Mouse (Mus musculus) layer of hippocampus, adult 11-12 months (tissue): Measurements from ENCODE around the gene Fance.

Source experiments
- DNase-seq: peaks from one replicate; pipeline ENCODE4 v3.0.0; 2022; ENCODE audit warnings: low spot score

The Fance gene

DNA sequence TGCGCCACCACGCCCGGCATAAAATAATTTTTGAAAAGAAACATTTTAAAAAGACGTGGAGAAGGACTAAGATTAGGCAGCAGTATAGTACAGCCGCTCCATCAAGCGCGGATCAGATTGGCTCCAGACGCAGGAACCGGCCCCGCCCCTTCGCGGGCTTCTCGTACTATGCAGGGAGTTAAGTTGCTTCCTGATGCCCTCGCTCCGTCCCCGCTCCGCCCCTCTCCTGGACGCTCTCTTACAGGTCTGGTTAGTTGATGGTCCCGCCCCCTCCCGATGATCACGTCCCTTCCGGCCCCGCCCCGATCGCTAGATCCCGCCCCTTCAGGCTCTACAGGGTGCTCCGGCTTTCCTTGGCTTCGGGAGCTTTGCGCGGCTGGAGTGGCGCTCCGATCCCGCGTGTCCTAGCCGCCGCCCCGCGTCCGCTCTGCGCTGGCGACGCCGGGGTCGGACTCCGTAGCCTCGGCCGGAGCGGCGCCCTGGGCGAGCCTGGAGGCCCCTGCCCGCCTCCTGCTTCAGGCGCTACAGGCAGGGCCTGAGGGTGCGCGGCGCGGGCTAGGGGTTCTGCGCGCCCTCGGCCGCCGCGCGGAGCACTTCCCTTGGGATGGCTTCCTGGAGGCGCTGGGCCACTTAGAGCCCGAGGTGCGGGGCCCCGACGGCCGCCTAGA lies at the start of gene Fance:
TSS of gene Fance (plus strand) at position 308 of the 668 bp plus-strand sequence.
- DNase-seq = peak; percentile 96

- no peak for DNase-seq
Observed at GRCm38 (mm10) chr17:28267251-28267650, 46.1 kb upstream of the Fance start.

GRCm38 (mm10) chr17:28270165-28270564 lies 43.2 kb upstream of the Fance start:
- no peak for DNase-seq

GRCm38 (mm10) chr17:28271537-28272266 lies 41.6 kb upstream of the Fance start:
- DNase-seq = no peak

- no peak for DNase-seq
Observed at GRCm38 (mm10) chr17:28272281-28272680, 41.0 kb upstream of the Fance start.

GRCm38 (mm10) chr17:28272837-28273236 lies 40.5 kb upstream of the Fance start:
- DNase-seq = no peak

- no peak for DNase-seq
Observed at GRCm38 (mm10) chr17:28274739-28275138, 38.6 kb upstream of the Fance start.

- DNase-seq = no peak
Observed at GRCm38 (mm10) chr17:28277226-28277625, 36.1 kb upstream of the Fance start.

- DNase-seq = no peak
Observed at GRCm38 (mm10) chr17:28277721-28278120, 35.6 kb upstream of the Fance start.

DNA sequence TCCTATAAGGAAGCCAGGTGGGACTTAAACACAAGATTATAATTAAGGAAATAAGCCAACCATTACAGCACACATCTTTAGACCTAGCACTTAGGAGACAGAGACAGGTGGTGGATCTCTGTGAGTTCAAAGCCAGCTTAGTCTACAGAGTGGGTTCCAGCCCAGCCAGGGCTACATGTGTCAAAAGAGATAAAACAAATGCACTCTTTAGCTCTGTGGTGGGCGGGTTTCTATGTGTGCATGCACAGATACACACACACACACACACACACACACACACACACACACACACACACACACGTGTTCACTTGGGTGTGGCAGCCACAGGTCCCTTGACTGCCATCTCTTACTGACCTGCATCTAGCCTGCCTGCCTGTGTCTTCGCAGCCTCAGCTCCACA lies 35.2 kb upstream of the Fance start:
- no peak for DNase-seq

DNA sequence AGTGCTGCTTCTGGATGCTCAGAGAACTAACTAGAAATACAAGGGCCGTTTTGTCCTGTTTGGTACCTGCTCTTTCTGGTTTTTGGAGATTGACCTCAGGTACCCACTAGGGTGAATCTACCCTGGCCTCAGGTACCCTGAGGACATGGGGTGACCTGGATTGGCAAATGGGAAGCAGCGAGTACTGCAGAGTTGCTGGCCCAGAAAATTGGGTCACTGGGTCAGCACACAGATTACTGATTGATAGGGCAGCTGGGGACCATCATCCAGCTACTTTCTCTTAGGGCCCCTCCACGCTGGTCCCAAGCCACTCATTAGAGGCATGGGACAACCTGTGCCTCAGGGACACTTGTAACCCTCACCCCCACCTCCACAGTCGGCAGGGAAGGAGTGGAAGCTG lies 34.1 kb upstream of the Fance start:
- DNase-seq = no peak

DNA sequence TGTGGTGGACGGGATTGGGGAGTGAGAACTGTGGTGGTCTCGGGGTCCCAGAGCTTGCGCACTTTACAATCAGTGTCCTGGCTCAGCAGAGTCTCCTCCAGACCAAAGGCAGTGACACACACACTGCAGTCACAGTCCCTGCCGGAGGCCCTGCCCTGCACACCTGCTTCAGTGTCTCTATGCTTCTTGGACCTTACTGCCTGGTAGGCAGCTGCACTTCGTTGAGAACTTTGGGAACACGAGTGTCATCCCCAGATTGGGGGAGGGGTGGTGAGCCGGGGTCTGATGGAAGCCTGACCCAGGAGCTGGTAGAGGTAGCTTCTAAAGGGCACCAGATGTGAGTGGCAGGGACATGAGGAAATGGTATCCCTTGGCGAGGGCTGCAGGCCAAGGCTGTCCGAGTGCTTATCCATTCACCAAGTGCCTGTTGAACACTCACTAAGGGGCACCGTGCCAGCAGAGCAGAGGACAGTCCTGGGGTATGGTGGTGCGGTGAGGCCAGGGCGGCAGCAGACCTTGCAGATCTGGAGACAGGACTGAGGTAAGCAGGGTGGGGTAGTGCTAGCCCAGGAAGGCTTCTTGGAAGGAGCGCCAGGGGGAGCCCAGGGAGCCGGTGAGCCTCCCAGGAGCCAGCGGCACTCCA lies 33.4 kb upstream of the Fance start:
- no peak for DNase-seq

DNA sequence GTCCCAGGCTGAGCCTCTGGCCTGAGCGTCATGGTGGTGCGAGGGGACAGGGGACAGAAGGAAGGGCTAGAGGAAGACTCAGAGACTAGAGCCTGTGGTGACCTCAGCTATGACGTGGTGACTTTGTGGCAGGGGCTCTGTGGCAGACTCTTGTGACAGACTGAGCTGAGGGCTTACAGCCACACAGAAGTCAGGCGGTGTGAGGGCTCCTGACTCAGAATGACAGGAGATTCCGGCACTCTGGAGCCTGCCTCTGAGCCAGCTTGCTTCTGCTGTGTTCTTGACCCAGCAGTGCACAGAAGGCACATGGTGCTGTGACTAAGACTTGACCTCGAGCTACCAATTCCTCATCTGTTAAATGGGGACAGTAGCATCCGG lies 32.9 kb upstream of the Fance start:
- no peak for DNase-seq

DNA sequence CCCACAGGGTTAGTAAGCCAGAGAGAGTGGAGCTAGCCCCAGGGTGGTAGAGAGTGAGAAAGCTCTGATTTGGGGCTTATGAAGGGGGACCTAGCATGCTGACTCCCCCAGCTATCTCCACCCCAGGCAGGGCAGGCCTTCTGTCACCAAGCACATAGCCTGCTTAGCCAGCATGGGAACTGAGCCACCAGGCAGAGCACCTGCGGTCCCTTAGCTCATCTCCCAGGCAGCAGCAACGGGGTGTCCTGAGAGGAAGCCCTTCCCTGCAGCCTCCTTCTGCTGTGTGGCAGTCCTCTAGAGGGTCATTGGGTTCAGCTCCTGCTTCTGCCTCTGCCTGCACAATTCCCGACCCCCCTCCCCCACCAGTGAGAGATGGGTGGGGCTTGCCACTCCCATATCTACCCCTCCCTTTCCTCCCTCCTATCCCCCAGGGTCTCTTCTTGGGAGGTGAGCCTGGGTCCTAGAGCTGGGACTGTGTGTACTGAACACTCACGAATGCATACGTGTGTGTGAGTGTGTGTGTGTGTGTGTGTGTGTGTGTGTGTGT lies 32.4 kb upstream of the Fance start:
- DNase-seq = no peak

GRCm38 (mm10) chr17:28281866-28282441 lies 31.4 kb upstream of the Fance start:
- no peak for DNase-seq

GRCm38 (mm10) chr17:28283199-28283598 lies 30.1 kb upstream of the Fance start:
- DNase-seq = no peak

DNA sequence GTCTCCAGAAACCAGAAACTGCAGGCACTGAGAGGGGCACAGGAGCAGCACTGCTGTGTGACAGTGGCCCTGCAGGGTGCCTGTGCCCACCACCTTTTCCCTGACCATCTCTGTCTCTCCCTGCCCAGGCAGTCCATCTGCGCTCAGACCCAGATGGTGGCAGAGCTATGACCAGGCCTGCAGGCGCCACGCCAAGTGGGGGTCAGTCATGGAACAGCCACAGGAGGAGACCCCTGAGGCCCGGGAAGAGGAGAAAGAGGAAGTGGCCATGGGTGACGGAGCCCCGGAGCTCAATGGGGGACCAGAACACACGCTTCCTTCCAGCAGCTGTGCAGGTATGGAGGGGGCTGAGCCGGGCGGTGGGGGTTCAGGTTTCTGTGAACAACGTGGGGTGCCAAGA lies 27.2 kb upstream of the Fance start:
- DNase-seq = no peak

DNA sequence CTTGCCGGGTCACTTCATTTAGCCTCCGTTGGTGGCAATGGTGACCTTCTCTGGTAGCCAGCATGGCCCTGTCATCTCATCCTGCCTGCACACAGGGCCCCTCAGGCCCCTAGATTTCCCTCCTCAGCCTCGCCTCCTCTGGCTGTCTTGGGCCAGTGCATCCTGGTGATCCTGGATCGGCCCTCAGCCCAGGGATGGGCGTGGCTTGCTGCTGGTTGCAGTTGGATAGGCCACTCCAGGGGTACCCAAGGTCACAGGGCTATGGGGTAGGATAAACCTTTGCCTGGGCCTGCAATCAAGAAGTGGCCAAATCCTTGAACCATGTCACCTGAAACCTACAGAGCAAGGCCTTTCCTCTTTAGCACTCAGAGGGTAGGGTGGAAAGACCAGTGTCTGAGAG lies 26.4 kb upstream of the Fance start:
- DNase-seq = no peak

DNA sequence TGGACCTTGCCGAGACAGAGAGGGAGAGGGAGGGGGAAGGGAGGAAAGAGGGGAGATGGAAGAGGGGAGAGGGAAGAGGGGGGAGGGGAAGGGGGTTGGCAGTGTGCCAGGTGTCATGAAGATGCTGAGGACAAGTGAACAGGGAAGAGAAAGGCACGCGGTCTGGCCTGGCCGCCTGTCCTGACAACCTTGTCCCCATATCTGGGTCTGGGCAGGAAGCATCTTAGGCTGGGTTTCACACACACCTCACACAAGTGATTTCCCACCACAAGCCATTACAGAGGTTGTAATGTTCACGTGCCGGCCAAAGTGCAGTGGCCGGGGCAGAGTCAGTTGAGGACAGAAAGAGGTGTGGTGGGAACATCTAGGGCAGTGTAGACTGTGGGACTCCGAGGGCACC lies 25.7 kb upstream of the Fance start:
- DNase-seq = no peak

GRCm38 (mm10) chr17:28287980-28288379 lies 25.3 kb upstream of the Fance start:
- DNase-seq = no peak

DNA sequence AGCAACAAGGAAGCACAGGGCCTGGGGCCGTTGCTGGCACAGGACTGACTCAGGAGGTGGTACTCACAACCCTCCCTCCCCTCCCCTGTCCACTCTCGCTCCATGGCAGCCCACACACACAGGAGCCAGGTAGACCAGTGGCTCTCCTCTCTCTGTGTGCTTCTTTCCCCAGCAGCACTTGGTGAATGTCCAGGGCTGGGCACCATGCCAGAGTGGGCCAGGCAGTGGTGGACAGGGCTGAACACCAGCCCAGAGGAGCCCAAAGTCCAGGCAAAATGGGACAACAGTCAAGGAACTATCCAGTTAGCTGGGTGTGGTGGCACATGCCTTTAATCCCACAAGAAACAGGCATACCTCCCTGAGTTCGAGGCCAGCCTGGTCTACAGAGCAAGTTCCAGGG lies 23.1 kb upstream of the Fance start:
- DNase-seq = peak; percentile 61

DNA sequence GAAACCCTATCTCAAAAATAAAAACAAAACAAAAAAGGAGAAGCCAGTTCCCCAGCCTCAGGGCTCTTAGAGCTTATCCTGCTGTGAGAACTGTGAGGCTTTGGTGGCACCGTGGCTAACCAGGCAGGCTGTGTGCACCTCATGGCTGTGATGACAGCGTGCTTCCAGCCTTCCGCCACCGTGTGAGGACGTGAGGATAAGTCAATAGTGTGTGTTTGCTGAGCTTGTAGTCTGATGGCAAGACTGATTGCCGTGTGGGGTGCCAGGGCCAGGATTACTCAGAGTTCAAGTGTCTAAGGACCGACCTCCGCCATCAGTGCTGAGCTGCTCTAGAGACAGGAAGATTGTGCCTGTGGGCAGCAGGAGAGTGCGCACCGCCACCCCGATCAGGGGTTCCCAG lies 22.6 kb upstream of the Fance start:
- no peak for DNase-seq

GRCm38 (mm10) chr17:28291346-28291745 lies 22.0 kb upstream of the Fance start:
- no peak for DNase-seq
